8 mouse cellular contexts compared by ENCODE assay signal in the genomic region with DNA sequence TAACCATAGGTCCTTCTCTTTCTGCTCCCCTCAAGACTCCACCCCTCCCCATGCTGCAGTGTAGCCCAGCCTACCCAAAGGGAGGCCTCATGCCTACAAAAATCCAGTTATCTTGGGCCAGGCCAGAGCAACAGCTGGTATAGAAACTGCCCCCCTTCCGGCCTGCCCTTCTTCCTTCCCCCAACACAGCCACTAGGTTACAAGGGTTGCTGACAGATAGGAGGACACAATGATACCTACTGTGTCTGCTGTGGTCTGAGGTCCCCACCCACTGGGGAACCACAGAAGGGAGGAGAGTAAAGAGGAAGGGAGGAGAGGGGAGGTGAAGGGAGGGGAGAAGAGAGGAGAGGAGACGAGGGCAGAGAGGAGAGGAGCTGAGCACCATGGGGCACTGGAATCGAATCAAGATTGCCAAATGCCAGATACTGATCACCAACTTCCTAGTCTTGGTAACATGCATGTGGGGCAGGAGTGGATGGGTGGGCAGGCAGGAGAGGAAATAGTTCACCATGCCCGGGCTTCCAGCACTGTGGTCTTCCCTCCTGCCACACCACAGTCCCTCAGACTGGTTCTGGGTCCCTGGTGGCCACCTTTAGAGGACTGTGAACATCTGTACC. TPM values are rescaled to one million over a fixed set of nuclear protein-coding genes. Genes with fewer than 3 reads are reported as not detected.
DNase-seq lines count a peak whose midpoint lies in the region; ATAC-seq lines count a peak whose summit lies in the region.

A gene (plus strand): TSS at position 320 of the 617 bp plus-strand sequence.

- H3K9me3 ChIP-seq in hindbrain, embryonic 10.5 days: no peaks in the 10 kb centered on the region
- no peaks in the 10 kb centered on the region for H3K9me3 ChIP-seq in hindbrain, embryonic 12.5 days (replicated peaks)
- no peaks in the 10 kb centered on the region for H3K9me3 ChIP-seq in erythroblast, embryonic 14.5 days (ENCODE audit: control insufficient read depth, low read length)

- no peaks in the 10 kb centered on the region for H3K36me3 ChIP-seq in hindbrain, embryonic 10.5 days
- no peaks in the 10 kb centered on the region for H3K36me3 ChIP-seq in hindbrain, embryonic 12.5 days
- H3K36me3 ChIP-seq in erythroblast, embryonic 14.5 days (ENCODE audit: control insufficient read depth): peaks cover 43% of the 10 kb centered on the region

- no peaks in the 10 kb centered on the region for H3K27me3 ChIP-seq in hindbrain, embryonic 10.5 days (ENCODE audit: insufficient read depth, poor library complexity, severe bottlenecking)
- no peaks in the 10 kb centered on the region for H3K27me3 ChIP-seq in hindbrain, embryonic 12.5 days
- no peaks in the 10 kb centered on the region for H3K27me3 ChIP-seq in erythroblast, embryonic 14.5 days (ENCODE audit: control insufficient read depth)

- WGBS in hindbrain, embryonic 10.5 days: 77% methylated on average over 4 of the region's 4 CpGs
- 82% methylated on average over 4 of the region's 4 CpGs for WGBS in hindbrain, embryonic 12.5 days

- peak within 1 kb of the TSS; percentile 79 for H3K27ac ChIP-seq in hindbrain, embryonic 10.5 days
- H3K27ac ChIP-seq in hindbrain, embryonic 12.5 days: no peak within 1 kb of the TSS

- H3K4me3 ChIP-seq in hindbrain, embryonic 10.5 days: peak within 1 kb of the TSS; percentile 23; the same call in 1 of the 2 replicates
- H3K4me3 ChIP-seq in hindbrain, embryonic 12.5 days: no peak within 1 kb of the TSS
- H3K4me3 ChIP-seq in erythroblast, embryonic 14.5 days (replicated peaks): peak within 1 kb of the TSS; percentile 78

- no peak within 1 kb of the TSS for H3K4me2 ChIP-seq in hindbrain, embryonic 12.5 days (replicated peaks)

- H3K9ac ChIP-seq in hindbrain, embryonic 12.5 days: no peak within 1 kb of the TSS

- ATAC-seq in hindbrain, embryonic 12.5 days (ENCODE audit: low FRiP score): no peak

- H3K4me1 ChIP-seq in hindbrain, embryonic 10.5 days (replicated peaks): peaks cover 37% of the 10 kb centered on the region
- peaks cover 11% of the 10 kb centered on the region for H3K4me1 ChIP-seq in hindbrain, embryonic 12.5 days
- peaks cover 82% of the 10 kb centered on the region for H3K4me1 ChIP-seq in erythroblast, embryonic 14.5 days (ENCODE audit: control insufficient read depth)

- DNase-seq in hindbrain, embryonic 10.5 days (ENCODE audit: low spot score): no peak
- DNase-seq in lung, postnatal 36 days: peak; percentile 67
- peak; percentile 70 for DNase-seq in thymus, postnatal 14 days
- no peak for DNase-seq in left cerebral cortex, adult 8-10 months (ENCODE audit: low spot score in 2 of 2)
- DNase-seq in urinary bladder, postnatal 14 days (ENCODE audit: low spot score): no peak
- no peak for DNase-seq in layer of hippocampus, adult 8-10 months (ENCODE audit: low spot score in 2 of 2)

RNA-seq across cellular contexts. Expression of the gene that starts here (rescaled TPM):
- polyA plus RNA-seq in hindbrain, embryonic 10.5 days (2016; fragmentation: Nextera tagmentation; extraction: Ambion mirVana): 5.2 and 6.1 TPM in 2 replicates
- polyA plus RNA-seq in hindbrain, embryonic 12.5 days (2016; fragmentation: Nextera tagmentation; extraction: Ambion mirVana): 2.2 and 2.8 TPM in 2 replicates
- 14.9 and 17.8 TPM in 2 replicates for polyA plus RNA-seq in erythroblast, embryonic 14.5 days (2012)
- under 1 TPM; 0.18 to 0.44 (median 0.29) TPM for total RNA-seq in left cerebral cortex, adult 8-10 months (2022)
- under 1 TPM in 2 of 4 experiments, not detected in 2; 0.70 to 0.75 TPM for total RNA-seq in layer of hippocampus, adult 8-10 months (2022)

Comparison
In these comparisons a context has a peak if more than half of its experiments do, and no peak if none do; other contexts are left out.
1. DNase-seq: peak in lung, postnatal 36 days (single experiment) and thymus, postnatal 14 days (single experiment); none in hindbrain, embryonic 10.5 days (single experiment), left cerebral cortex, adult 8-10 months (0 of 2), urinary bladder, postnatal 14 days (single experiment) and layer of hippocampus, adult 8-10 months (0 of 2).